Mouse (Mus musculus): ENCODE measurements around the gene Cyb5d1.

Cyb5d1 gene

DNA sequence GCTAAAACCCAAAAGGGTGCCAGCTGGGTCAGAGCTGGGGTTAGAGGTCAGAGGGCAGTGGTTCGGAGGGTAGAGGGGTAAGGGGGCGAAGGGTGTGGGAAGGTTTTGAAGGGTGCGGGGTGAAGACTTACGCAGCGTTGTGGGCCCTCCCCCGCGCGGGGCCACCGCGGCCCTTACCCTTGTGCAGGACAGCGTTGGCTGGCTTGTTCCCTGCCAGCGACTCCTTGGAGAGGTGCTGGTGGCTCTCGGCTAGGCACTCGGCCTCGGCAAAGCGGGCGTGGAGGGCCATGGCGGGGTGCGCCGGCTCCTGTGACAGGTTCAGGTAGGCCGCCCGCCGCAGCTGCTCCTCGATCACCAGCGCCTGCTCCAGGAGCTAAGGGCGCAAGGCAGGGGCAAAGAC, 49.0 kb downstream of the Cyb5d1 start:
- DNase-seq: no peak

All from thymus, postnatal 25 days (tissue).